Mouse (Mus musculus): ENCODE measurements around the gene Igf2.

- TF ChIP-seq CTCF (IDR thresholded peaks at IDR 0.05; ENCODE audit: control insufficient read depth, insufficient read depth, insufficient read length) (no peak), MAX (IDR thresholded peaks at IDR 0.05) (no peak), MYOG (IDR thresholded peaks at IDR 0.05; ENCODE audit: control insufficient read depth, extremely low read depth, insufficient read length) (no peak), CEBPB (IDR thresholded peaks at IDR 0.05; ENCODE audit: low read depth) (no peak), USF1 (IDR thresholded peaks at IDR 0.05; ENCODE audit: low read depth) (no peak), FOSL1 (IDR thresholded peaks at IDR 0.05; ENCODE audit: insufficient read depth, low read length, poor library complexity, severe bottlenecking) (no peak), MYOD1 (IDR thresholded peaks at IDR 0.05; ENCODE audit: control insufficient read depth, insufficient read length, low read depth) (no peak)
Measured at GRCm38 (mm10) chr7:142630691-142631090, 35.9 kb downstream of the Igf2 start.

Measured in C2C12 (cell line).